Mouse (Mus musculus): ENCODE data around the gene Zfyve1. TPM values are rescaled to one million over a fixed set of nuclear protein-coding genes. Genes with fewer than 3 reads are reported as not detected.
A peak's percentile ranks its signal among the peaks of the same experiment; 100 is the strongest.
"Not testable (repeated sequence)": the region's sequence is repeated elsewhere in the genome, so short reads cannot be mapped to it uniquely, and the experiment has no call there.

Gene Zfyve1
- total and polyA plus RNA-seq, 3 experiments, result 8.0 to 8.3 TPM; not detected in 1

DNA sequence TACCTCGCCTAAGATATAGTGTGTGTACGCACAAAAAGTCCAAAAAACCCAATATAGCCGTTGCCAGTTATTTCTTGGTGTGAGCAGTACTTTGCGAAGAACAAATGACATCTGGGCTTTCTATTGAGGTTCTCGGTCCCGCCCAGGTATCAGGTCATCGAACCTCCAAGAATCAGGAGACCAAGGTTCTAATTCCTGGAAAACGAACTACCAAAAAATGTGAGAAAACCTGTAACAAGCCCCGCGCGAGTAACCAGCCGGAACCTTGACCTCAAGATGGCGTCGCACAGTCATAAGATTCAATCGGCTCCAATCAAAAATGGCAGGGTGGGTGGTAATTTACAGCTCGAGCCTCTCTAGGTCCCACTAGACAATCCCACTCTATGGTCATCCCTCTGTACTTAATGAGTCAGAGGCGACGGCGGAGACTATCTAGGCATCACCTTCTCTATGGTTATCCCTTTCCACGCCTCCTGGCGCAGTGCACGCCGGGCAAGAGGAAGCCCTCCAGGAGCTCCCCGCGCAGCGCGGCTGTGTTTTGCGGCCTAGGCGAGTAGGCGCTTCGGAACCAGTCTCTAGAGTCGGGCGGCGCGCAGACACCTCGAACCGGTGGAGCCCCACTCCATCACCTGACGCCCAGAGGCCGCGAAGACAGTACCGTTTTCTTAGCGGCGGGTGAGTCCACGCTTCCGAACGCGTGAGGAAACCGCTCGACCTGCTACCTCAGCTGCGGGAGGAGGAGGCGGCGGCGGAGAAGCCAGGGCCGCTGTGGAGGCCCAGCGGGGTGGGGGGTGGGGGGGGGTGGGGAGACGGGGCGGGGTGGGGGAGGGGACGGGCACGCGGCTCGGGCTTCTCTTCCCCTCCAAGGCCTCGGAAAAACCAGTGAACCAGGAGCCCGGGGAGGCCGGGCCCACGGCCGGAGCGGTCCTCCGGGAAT lies 35.0 kb upstream of the Zfyve1 start (continued):
- TF ChIP-seq MEF2A (IDR thresholded peaks at IDR 0.05; ENCODE audit: extremely low read depth, insufficient replicate concordance, low read depth, low read length, poor library complexity, severe bottlenecking) (no peak), POLR2AphosphoS5 (IDR thresholded peaks at IDR 0.05; ENCODE audit: borderline replicate concordance, low read depth, low read length) (no peak; the same call in 1 of the 2 replicates), CHD2 (IDR thresholded peaks at IDR 0.05; ENCODE audit: low read length) (no peak), MAX (IDR thresholded peaks at IDR 0.05; ENCODE audit: low read length) (no peak; the same call in none of the 2 replicates), POLR2A (IDR thresholded peaks at IDR 0.05; ENCODE audit: control insufficient read depth in 1 of 2, insufficient read depth in 1 of 2, low read depth in 1 of 2, low read length in 2 of 2, poor library complexity in 1 of 2) (peak; percentile 77 to 95; a peak in 3 of 4 replicates), POLR2AphosphoS2 (IDR thresholded peaks at IDR 0.05; ENCODE audit: low read length) (peak; percentile 54; the same call in 1 of the 2 replicates), TAL1 (IDR thresholded peaks at IDR 0.05; ENCODE audit: low read length) (no peak), CTCF (IDR thresholded peaks at IDR 0.05 in 2 of 3, conservative IDR thresholded peaks at IDR 0.05 in 1 of 3; ENCODE audit: control insufficient read depth in 1 of 3, insufficient read depth in 1 of 3, low read depth in 2 of 3, low read length in 3 of 3, poor library complexity in 1 of 3, severe bottlenecking in 1 of 3) (no peak), ZNF384 (IDR thresholded peaks at IDR 0.05; ENCODE audit: low read depth, low read length) (no peak), RCOR1 (IDR thresholded peaks at IDR 0.05; ENCODE audit: low read depth, low read length) (no peak), UBTF (IDR thresholded peaks at IDR 0.05; ENCODE audit: borderline replicate concordance, insufficient read depth, low read depth, low read length) (0 out of 2 replicates have a peak, but pooled peaks have one; percentile 13), MXI1 (IDR thresholded peaks at IDR 0.05; ENCODE audit: low read depth, low read length) (peak; percentile 54)

DNA sequence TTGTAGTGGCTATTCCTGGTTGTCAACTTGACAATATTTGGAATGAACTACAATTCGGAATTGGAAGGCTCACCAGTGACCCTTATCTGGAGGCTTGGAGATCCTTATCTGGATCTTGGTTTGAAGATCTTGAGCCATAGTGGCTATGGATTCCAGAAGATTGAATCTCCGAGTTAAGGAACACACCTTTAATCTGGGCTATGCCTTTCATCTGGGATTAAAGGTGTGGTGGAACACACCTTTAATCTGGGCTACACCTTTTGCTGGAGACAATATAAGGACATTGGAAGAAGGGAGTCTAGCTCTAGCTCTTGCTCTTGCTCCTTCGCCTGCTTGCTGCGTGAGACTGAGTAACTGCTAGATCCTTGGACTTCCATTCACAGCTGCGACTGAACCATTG lies 33.9 kb upstream of the Zfyve1 start, which contains the start of gene Rbm25:
Gene Rbm25 (plus strand): TSS at position 301 of the 400 bp plus-strand sequence.
- DNase-seq (ENCODE audit: low read depth, low spot score); H3K27me3 ChIP-seq (ENCODE audit: control insufficient read depth in 1 of 2, insufficient read depth in 2 of 2, low read length in 2 of 2); H3K4me1 ChIP-seq (ENCODE audit: control insufficient read depth in 1 of 2, insufficient read depth in 2 of 2, low read length in 2 of 2); H3K9me3 ChIP-seq (replicated peaks; ENCODE audit: insufficient read depth, low read length): not testable (repeated sequence)
- peak within 1 kb of the TSS; percentile 96 for H3K27ac ChIP-seq (ENCODE audit: control insufficient read depth, low read depth, low read length)
- peak within 1 kb of the TSS; percentile 84 to 99 for H3K4me3 ChIP-seq (ENCODE audit: control insufficient read depth in 1 of 2, insufficient read depth in 1 of 2, low read depth in 2 of 2, low read length in 2 of 2)
- H3K36me3 ChIP-seq (ENCODE audit: control insufficient read depth in 1 of 2, insufficient read depth in 2 of 2, low read length in 2 of 2), result peaks cover 12 to 23% of the 10 kb centered on the region in 2 experiments
- H3K9ac ChIP-seq (ENCODE audit: control insufficient read depth, low read depth, low read length, poor library complexity, severe bottlenecking), result peak within 1 kb of the TSS; percentile 100
- H3K79me2 ChIP-seq (ENCODE audit: control insufficient read depth, insufficient read depth, low read length, poor library complexity), result peaks cover 36% of the 10 kb centered on the region

DNA sequence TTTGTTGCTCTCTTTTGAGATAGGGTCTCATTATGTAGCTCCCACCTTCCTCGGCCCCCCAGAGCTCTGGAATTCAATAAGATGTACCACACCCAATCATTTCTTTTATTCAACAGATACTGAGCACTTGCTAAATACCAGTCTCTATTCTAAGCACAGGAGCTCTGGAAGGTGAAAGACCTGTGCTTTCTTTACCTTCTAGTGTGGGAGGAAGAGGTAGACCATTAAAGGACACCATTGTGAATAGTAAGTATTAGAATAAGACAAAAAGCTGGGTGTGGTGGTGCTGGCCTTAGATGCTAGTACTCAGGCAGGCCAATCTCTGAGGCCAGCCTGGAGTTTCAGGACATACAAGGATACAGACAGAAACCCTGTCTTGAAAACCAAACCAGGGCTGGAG lies 27.3 kb upstream of the Zfyve1 start:
- H3K36me3 ChIP-seq (ENCODE audit: control insufficient read depth in 1 of 2, insufficient read depth in 2 of 2, low read length in 2 of 2), result no peaks in the 10 kb centered on the region
- H3K27me3 ChIP-seq (ENCODE audit: control insufficient read depth in 1 of 2, insufficient read depth in 2 of 2, low read length in 2 of 2), result no peaks in the 10 kb centered on the region
- TF ChIP-seq USF2 (IDR thresholded peaks at IDR 0.05; ENCODE audit: borderline replicate concordance in 1 of 2, insufficient read depth in 1 of 2, low read depth in 1 of 2, low read length in 2 of 2) (no peak), RAD21 (IDR thresholded peaks at IDR 0.05; ENCODE audit: low read depth, low read length) (no peak), MXI1 (IDR thresholded peaks at IDR 0.05; ENCODE audit: low read depth, low read length) (no peak), CHD2 (IDR thresholded peaks at IDR 0.05; ENCODE audit: low read length) (no peak), EP300 (IDR thresholded peaks at IDR 0.05; ENCODE audit: low read depth in 1 of 2, low read length in 2 of 2) (no peak), UBTF (IDR thresholded peaks at IDR 0.05; ENCODE audit: borderline replicate concordance, insufficient read depth, low read depth, low read length) (no peak), MAFK (IDR thresholded peaks at IDR 0.05; ENCODE audit: borderline replicate concordance, low read depth, low read length) (no peak), E2F4 (IDR thresholded peaks at IDR 0.05; ENCODE audit: borderline replicate concordance, low read depth, low read length) (no peak), TBP (IDR thresholded peaks at IDR 0.05; ENCODE audit: low read depth, low read length) (no peak), POLR2A (IDR thresholded peaks at IDR 0.05; ENCODE audit: control insufficient read depth in 1 of 2, insufficient read depth in 1 of 2, low read depth in 1 of 2, low read length in 2 of 2, poor library complexity in 1 of 2) (no peak), SMC3 (IDR thresholded peaks at IDR 0.05; ENCODE audit: low read depth, low read length) (no peak), POLR2AphosphoS5 (IDR thresholded peaks at IDR 0.05; ENCODE audit: borderline replicate concordance, low read depth, low read length) (no peak), CHD1 (IDR thresholded peaks at IDR 0.05; ENCODE audit: low read depth, low read length) (no peak), HCFC1 (IDR thresholded peaks at IDR 0.05; ENCODE audit: low read depth, low read length) (no peak), ETS1 (IDR thresholded peaks at IDR 0.05; ENCODE audit: low read depth, low read length) (no peak), GABPA (IDR thresholded peaks at IDR 0.05; ENCODE audit: low read depth, low read length) (no peak)
- no peaks in the 10 kb centered on the region for H3K9me3 ChIP-seq (replicated peaks; ENCODE audit: insufficient read depth, low read length)
- H3K9ac ChIP-seq (ENCODE audit: control insufficient read depth, low read depth, low read length, poor library complexity, severe bottlenecking), result no peak overlapping the region
- H3K4me1 ChIP-seq (ENCODE audit: control insufficient read depth in 1 of 2, insufficient read depth in 2 of 2, low read length in 2 of 2), result no peaks in the 10 kb centered on the region
- no peaks in the 10 kb centered on the region for H3K79me2 ChIP-seq (ENCODE audit: control insufficient read depth, insufficient read depth, low read length, poor library complexity)
- H3K27ac ChIP-seq (ENCODE audit: control insufficient read depth, low read depth, low read length), result no peak overlapping the region
- H3K4me3 ChIP-seq (ENCODE audit: control insufficient read depth in 1 of 2, insufficient read depth in 1 of 2, low read depth in 2 of 2, low read length in 2 of 2), result no peak overlapping the region
- DNase-seq (ENCODE audit: low read depth, low spot score), result no peak
